Mouse (Mus musculus): ENCODE results near the gene Lrrc56. TPM values are rescaled to one million over a fixed set of nuclear protein-coding genes. Genes with fewer than 3 reads are reported as not detected.

Lrrc56 gene
- polyA plus RNA-seq, 1 experiment, result 0.32 TPM

DNA sequence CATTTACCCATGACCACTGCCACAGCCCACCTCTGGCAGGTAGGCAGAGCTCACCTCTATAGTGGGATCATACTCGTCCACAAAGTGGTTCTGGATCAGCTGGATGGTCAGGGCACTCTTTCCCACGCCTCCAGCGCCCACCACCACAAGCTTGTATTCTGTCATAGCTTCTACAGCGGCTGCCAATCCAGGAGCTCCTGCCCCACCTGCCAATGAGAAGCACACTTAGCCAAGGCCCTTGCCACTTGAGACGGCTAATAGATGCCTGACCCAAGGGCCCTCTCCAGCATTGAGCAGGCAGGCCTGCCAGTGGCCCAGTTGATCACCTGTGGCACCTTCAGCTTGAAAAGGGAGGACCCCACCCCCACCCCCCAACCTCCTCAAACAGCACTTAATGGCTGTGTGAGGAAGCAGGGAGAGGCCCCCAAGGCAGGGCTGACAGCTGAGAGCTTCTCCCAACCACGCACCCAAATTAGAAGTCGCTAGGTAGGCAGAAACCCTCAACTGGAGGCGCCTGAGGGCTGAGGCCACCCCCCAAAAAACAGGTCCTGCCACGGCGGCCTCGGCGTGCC is 1.1 kb upstream of the Lrrc56 start:
- Histone ChIP-seq H3K27me3 (ENCODE audit: control insufficient read depth, insufficient read depth, insufficient read length) (no peaks in the 10 kb centered on the region), H3K79me3 (ENCODE audit: low read depth) (peaks cover 6% of the 10 kb centered on the region), H3K79me2 (ENCODE audit: control insufficient read depth, insufficient read depth) (peaks cover 20% of the 10 kb centered on the region), H3ac (ENCODE audit: control insufficient read depth, insufficient read length, low read depth) (peak overlapping the region; percentile 94), H3K36me3 (ENCODE audit: control insufficient read depth, insufficient read depth) (peaks cover 14% of the 10 kb centered on the region), H3K4me3 (ENCODE audit: insufficient read depth, poor library complexity, severe bottlenecking) (peak overlapping the region; percentile 56)
- TF ChIP-seq USF1 (IDR thresholded peaks at IDR 0.05; ENCODE audit: low read depth), result no peak
- no peak for TF ChIP-seq MYOD1 (IDR thresholded peaks at IDR 0.05; ENCODE audit: control insufficient read depth, insufficient read length, low read depth)
- no peak for TF ChIP-seq CEBPB (IDR thresholded peaks at IDR 0.05; ENCODE audit: low read depth)
- no peak for TF ChIP-seq CTCF (IDR thresholded peaks at IDR 0.05; ENCODE audit: control insufficient read depth, insufficient read depth, insufficient read length)
- no peak for TF ChIP-seq FOSL1 (IDR thresholded peaks at IDR 0.05; ENCODE audit: insufficient read depth, low read length, poor library complexity, severe bottlenecking)
- TF ChIP-seq MAX (IDR thresholded peaks at IDR 0.05), result no peak
- TF ChIP-seq MYOG (IDR thresholded peaks at IDR 0.05; ENCODE audit: control insufficient read depth, extremely low read depth, insufficient read length), result no peak

DNA sequence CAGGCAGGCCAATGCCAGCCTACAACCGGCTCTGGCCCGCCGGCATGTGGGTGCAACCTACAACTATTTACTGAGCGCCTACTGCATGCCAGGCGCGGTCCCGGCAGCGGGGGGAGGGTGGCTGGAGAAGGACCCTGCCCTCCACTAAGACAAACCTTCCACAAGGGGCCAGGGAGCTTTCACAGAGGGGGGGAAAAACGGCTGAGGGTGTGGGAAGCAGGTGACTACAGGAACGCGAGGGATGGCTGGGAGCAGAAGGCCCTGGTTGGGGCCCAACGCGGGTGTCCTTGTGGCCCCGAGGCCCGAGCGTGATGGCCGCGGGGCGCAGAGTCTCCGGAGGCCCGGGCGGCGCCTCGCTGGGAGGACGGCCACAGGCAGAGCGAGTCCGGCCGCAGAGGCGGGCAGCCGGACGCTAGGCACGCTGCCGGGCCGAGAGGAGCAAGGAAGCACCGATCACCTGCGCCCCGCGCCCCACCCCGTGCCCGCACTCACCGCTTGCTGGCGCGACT is 555 bp upstream of the Lrrc56 start:
- Histone ChIP-seq H3K4me3 (ENCODE audit: insufficient read depth, poor library complexity, severe bottlenecking) (peak overlapping the region; percentile 56), H3K36me3 (ENCODE audit: control insufficient read depth, insufficient read depth) (peaks cover 14% of the 10 kb centered on the region), H3K79me3 (ENCODE audit: low read depth) (peaks cover 6% of the 10 kb centered on the region), H3K27me3 (ENCODE audit: control insufficient read depth, insufficient read depth, insufficient read length) (no peaks in the 10 kb centered on the region), H3ac (ENCODE audit: control insufficient read depth, insufficient read length, low read depth) (peak overlapping the region; percentile 94), H3K79me2 (ENCODE audit: control insufficient read depth, insufficient read depth) (peaks cover 20% of the 10 kb centered on the region)
- TF ChIP-seq CEBPB (IDR thresholded peaks at IDR 0.05; ENCODE audit: low read depth) (no peak), CTCF (IDR thresholded peaks at IDR 0.05; ENCODE audit: control insufficient read depth, insufficient read depth, insufficient read length) (no peak), MYOD1 (IDR thresholded peaks at IDR 0.05; ENCODE audit: control insufficient read depth, insufficient read length, low read depth) (no peak), USF1 (IDR thresholded peaks at IDR 0.05; ENCODE audit: low read depth) (no peak), FOSL1 (IDR thresholded peaks at IDR 0.05; ENCODE audit: insufficient read depth, low read length, poor library complexity, severe bottlenecking) (no peak), MAX (IDR thresholded peaks at IDR 0.05) (no peak), MYOG (IDR thresholded peaks at IDR 0.05; ENCODE audit: control insufficient read depth, extremely low read depth, insufficient read length) (no peak)

DNA sequence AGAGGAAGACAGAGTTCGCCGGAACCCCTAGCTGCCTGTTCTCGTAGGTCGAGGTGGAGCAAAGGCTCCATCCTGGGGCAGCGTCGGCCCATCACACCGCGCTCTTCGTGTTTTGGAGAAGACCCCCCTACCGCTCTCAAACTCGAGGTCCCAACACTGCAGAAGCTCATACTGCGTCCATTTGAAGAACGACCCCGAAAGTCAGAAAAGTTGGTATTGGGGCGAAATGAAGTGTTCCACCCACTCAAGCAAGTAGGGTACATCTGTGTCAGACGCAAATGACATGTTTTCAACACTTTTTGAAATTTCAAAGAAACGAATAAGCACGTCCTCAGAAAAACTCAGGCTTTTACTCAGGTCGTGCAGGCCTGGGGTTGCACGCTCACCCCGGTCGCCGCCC is 452 bp downstream of the Lrrc56 start:
- H3K79me2 ChIP-seq (ENCODE audit: control insufficient read depth, insufficient read depth), result peaks cover 20% of the 10 kb centered on the region
- H3K36me3 ChIP-seq (ENCODE audit: control insufficient read depth, insufficient read depth), result peaks cover 14% of the 10 kb centered on the region
- no peaks in the 10 kb centered on the region for H3K27me3 ChIP-seq (ENCODE audit: control insufficient read depth, insufficient read depth, insufficient read length)
- peaks cover 6% of the 10 kb centered on the region for H3K79me3 ChIP-seq (ENCODE audit: low read depth)
- H3K4me3 ChIP-seq (ENCODE audit: insufficient read depth, poor library complexity, severe bottlenecking), result peak overlapping the region; percentile 34
- H3ac ChIP-seq (ENCODE audit: control insufficient read depth, insufficient read length, low read depth), result peak overlapping the region; percentile 74
- no peak for TF ChIP-seq CTCF (IDR thresholded peaks at IDR 0.05; ENCODE audit: control insufficient read depth, insufficient read depth, insufficient read length)
- no peak for TF ChIP-seq USF1 (IDR thresholded peaks at IDR 0.05; ENCODE audit: low read depth)
- TF ChIP-seq CEBPB (IDR thresholded peaks at IDR 0.05; ENCODE audit: low read depth), result no peak
- TF ChIP-seq FOSL1 (IDR thresholded peaks at IDR 0.05; ENCODE audit: insufficient read depth, low read length, poor library complexity, severe bottlenecking), result no peak
- TF ChIP-seq MYOG (IDR thresholded peaks at IDR 0.05; ENCODE audit: control insufficient read depth, extremely low read depth, insufficient read length), result no peak
- TF ChIP-seq MAX (IDR thresholded peaks at IDR 0.05), result no peak
- no peak for TF ChIP-seq MYOD1 (IDR thresholded peaks at IDR 0.05; ENCODE audit: control insufficient read depth, insufficient read length, low read depth)

DNA sequence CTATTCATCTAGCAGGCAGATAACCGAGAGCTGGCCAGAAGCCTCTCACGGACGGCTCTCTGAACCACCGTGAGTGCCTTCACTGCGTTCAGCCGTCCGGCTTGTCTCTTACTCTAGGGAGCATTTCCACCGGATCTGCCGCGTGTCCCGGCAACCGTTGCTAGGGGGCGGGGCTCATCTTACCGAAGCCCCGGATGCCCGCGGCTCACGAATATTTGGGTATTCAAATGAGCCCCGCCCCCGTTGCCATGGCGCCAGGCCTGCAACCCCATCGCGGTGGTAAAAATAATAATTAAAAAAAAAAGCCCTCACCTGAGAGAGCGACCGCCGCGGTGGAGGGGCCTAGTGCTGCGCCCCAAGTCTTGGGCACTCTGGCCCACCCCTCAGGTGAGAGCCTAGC is 873 bp downstream of the Lrrc56 start:
- Histone ChIP-seq H3K36me3 (ENCODE audit: control insufficient read depth, insufficient read depth) (peaks cover 14% of the 10 kb centered on the region), H3K79me2 (ENCODE audit: control insufficient read depth, insufficient read depth) (peaks cover 20% of the 10 kb centered on the region), H3K79me3 (ENCODE audit: low read depth) (peaks cover 6% of the 10 kb centered on the region), H3K4me3 (ENCODE audit: insufficient read depth, poor library complexity, severe bottlenecking) (peak overlapping the region; percentile 34), H3ac (ENCODE audit: control insufficient read depth, insufficient read length, low read depth) (peak overlapping the region; percentile 74), H3K27me3 (ENCODE audit: control insufficient read depth, insufficient read depth, insufficient read length) (peaks cover under 1% of the 10 kb centered on the region)
- TF ChIP-seq MYOD1 (IDR thresholded peaks at IDR 0.05; ENCODE audit: control insufficient read depth, insufficient read length, low read depth), result no peak
- TF ChIP-seq USF1 (IDR thresholded peaks at IDR 0.05; ENCODE audit: low read depth), result no peak
- no peak for TF ChIP-seq FOSL1 (IDR thresholded peaks at IDR 0.05; ENCODE audit: insufficient read depth, low read length, poor library complexity, severe bottlenecking)
- TF ChIP-seq CEBPB (IDR thresholded peaks at IDR 0.05; ENCODE audit: low read depth), result no peak
- no peak for TF ChIP-seq MAX (IDR thresholded peaks at IDR 0.05)
- no peak for TF ChIP-seq MYOG (IDR thresholded peaks at IDR 0.05; ENCODE audit: control insufficient read depth, extremely low read depth, insufficient read length)
- TF ChIP-seq CTCF (IDR thresholded peaks at IDR 0.05; ENCODE audit: control insufficient read depth, insufficient read depth, insufficient read length), result no peak

DNA sequence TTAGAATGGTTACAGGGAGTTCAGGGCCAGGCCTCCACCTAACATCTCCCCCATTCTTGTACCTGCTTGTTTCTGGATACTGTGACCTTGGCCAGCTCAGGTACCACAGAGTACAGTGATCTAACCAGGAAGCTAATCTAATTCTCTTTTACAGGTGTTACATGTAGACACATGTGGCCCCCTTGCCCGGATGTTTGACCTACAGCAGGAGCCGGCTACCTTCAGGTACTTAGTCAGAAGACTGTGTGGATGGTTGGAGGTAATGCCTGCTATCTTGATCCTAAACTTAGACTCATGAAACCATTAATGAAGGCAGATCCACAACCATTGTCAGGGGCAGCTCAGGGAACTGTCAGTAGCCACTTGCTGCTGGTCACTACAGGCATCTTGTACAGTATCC is 1.8 kb downstream of the Lrrc56 start:
- H3K79me3 ChIP-seq (ENCODE audit: low read depth), result peaks cover 6% of the 10 kb centered on the region

More for the DNA sequence above, 1.8 kb downstream of the Lrrc56 start:
- H3K27me3 ChIP-seq (ENCODE audit: control insufficient read depth, insufficient read depth, insufficient read length), result peaks cover 7% of the 10 kb centered on the region
- peaks cover 8% of the 10 kb centered on the region for H3K36me3 ChIP-seq (ENCODE audit: control insufficient read depth, insufficient read depth)
- H3K79me2 ChIP-seq (ENCODE audit: control insufficient read depth, insufficient read depth), result peaks cover 20% of the 10 kb centered on the region
- no peak for TF ChIP-seq MAX (IDR thresholded peaks at IDR 0.05)
- no peak overlapping the region for H3K4me3 ChIP-seq (ENCODE audit: insufficient read depth, poor library complexity, severe bottlenecking)
- H3ac ChIP-seq (ENCODE audit: control insufficient read depth, insufficient read length, low read depth), result no peak overlapping the region
